Mouse (Mus musculus) brain, embryonic 14.5 days (tissue): Measurements from ENCODE around the gene Tnrc6b.

Source experiments
- CTCF ChIP-seq: fragments of 200-500 bp; IDR thresholded peaks from 2 replicates; pipeline ENCODE4 v1.5.1; 2012; ENCODE audit warnings: inconsistent platforms, mild to moderate bottlenecking, moderate library complexity, borderline replicate concordance; ENCODE audit not compliant: insufficient read depth, insufficient read length; ENCODE audit errors: extremely low read depth
- POLR2A ChIP-seq: fragments of 200-500 bp; IDR thresholded peaks from 2 replicates; pipeline ENCODE4 v1.6.1; 2012; ENCODE audit warnings: mild to moderate bottlenecking, inconsistent platforms, borderline replicate concordance; ENCODE audit not compliant: poor library complexity, insufficient read depth, insufficient read length, severe bottlenecking; ENCODE audit errors: extremely low read depth

GRCm38 (mm10) chr15:80950055-80950454 lies 238.9 kb downstream of the Tnrc6b start:
- TF ChIP-seq CTCF (no peak), POLR2A (no peak)
